Mouse (Mus musculus): ENCODE data around the gene Fam162b. TPM values are rescaled to one million over a fixed set of nuclear protein-coding genes. Genes with fewer than 3 reads are reported as not detected.

The Fam162b gene
- not detected in 2 replicates for polyA plus RNA-seq (2012; ENCODE audit: low replicate concordance)

GRCm38 (mm10) chr10:51590139-51590574 lies at the start of gene Fam162b:
TSS of gene Fam162b (minus strand) at chr10:51590517.

DNA sequence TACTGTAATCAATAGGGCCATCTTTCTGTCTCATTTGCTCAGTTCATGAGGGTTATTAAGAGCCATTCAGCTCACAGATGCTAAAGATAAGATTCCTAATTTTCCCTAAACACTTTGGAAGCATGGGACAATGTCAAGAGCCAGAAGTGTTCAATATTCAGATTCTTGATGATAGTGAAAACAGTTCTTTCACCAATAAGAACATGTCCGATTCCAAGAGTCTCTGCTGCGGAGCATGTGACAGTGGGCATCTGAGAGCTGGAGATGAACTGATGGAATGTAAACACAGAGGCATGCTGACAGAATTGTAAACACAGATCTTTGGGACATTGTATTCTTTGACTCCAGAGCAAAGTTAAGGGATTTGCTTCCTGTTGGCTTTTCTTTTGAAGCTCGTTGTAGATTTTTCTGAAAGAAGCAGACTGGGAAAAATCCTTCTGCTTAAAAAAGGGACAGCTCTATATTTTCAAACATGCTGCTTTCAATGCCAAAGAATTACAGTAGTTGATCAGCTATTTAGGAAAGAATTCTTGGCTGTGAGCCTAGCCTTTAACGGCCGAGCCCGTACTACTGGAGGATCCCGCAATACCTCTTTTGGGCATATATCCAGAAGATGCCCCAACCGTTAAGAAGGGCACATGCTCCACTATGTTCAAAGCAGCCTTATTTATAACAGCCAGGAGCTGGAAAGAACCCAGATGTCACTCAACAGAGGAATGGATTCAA lies 41.3 kb upstream of the Fam162b start, which contains the start of gene Gprc6a:
TSS of gene Gprc6a (minus strand) at position 51 of the 726 bp plus-strand sequence.

Other genes with a start within 250 kb of the Fam162b start
- 2.2 and 3.5 TPM in 2 replicates for gene Gm49339, start 109.9 kb downstream of the Fam162b start, polyA plus RNA-seq (2012; ENCODE audit: low replicate concordance)
- gene Lilr4b, start 109.9 kb downstream of the Fam162b start, polyA plus RNA-seq (2012; ENCODE audit: low replicate concordance): 4.9 and 17.4 TPM in 2 replicates
- gene Lilrb4a, start 99.6 kb downstream of the Fam162b start, polyA plus RNA-seq (2012; ENCODE audit: low replicate concordance): 6.1 and 10.2 TPM in 2 replicates
- gene Gprc6a, start 40.9 kb upstream of the Fam162b start, polyA plus RNA-seq (2012; ENCODE audit: low replicate concordance): not detected in 2 replicates
- gene Rfx6, start 87.2 kb upstream of the Fam162b start, polyA plus RNA-seq (2012; ENCODE audit: low replicate concordance): not detected in 2 replicates